Mouse (Mus musculus) fibroblast of lung, adult 2 months (primary cell): ENCODE results near the gene Nfx1.

ENCODE experiments used
- DNase-seq: peaks from one replicate; pipeline ENCODE4 v3.0.0-alpha.2; 2011; ENCODE audit warnings: low read depth

Gene Nfx1

DNA sequence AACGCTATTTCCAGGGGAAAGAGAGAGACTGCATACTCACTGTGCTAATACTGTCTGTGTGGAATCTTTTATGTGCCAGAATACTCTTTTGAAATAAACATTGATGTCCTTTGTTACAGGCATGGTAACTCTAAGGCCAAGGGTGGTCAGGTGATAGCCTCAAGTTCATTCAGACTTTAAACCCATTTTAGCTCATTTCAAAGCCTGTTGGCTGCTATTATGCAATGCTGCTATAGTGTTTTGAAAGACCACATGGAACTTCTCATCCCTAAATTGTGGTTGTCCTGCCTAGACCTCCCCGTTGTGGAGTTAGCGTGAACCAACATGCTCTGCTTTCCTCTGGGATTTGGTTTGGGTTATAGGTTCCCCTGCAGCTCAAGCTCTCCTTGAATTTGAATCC, 5.0 kb downstream of the Nfx1 start:
- DNase-seq = no peak

DNA sequence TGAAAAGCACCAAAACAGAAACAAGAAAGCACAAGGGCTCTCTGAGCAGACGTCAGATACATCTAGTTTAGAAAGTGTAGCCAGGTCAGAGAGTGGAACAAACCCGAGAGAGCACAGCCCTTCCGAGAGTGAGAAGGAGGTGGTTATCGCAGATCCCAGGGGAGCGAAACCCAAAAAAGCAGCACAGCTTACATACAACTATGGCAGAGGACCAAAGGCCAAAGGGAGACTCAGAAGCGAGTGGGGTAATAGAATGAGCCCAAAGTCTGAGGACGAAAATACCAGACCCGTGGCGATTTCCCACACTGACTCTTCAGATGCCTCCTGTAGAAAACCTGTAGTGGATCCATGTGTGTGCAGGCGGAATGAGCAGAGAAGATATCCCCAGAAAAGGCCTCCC, 5.9 kb downstream of the Nfx1 start:
- no peak for DNase-seq

DNA sequence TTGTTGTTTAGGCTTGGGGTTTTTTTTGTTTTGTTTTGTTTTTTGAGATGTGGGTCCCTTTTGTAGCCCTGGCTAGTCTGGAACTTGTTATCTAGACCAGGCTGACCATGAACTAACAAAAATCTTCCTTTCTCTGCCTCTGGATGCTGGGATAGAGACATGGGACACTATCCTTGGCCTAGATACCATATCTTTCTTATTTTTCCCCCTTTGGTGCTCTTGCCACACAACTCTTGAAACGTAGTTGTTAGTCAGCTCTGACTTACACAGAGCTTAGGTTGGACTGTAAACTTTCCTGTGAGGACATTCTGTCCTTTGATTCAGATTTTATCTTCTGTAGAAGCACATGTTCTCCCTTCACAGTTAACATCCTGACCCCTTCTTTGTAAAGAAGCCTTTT, 8.7 kb downstream of the Nfx1 start:
- DNase-seq = no peak

DNA sequence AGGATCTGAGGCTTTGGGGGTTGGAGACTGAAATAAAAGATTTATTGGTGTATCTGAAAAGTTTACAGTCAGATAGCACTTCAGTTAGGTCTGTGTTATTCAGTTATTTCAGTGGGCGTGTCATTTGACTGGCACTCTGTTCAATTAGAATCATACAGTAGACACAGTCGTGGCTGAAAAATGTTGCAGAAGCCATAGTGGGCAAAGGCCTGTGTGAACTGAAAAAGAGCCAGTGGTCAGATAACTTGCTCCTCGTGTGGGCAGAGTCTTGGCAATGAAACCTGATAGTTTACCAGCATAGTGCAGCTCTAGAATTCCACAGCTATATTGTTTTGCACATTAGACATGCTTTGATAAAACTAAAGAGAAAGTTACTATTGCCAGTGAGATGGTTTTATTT, 11.8 kb downstream of the Nfx1 start:
- DNase-seq = no peak

DNA sequence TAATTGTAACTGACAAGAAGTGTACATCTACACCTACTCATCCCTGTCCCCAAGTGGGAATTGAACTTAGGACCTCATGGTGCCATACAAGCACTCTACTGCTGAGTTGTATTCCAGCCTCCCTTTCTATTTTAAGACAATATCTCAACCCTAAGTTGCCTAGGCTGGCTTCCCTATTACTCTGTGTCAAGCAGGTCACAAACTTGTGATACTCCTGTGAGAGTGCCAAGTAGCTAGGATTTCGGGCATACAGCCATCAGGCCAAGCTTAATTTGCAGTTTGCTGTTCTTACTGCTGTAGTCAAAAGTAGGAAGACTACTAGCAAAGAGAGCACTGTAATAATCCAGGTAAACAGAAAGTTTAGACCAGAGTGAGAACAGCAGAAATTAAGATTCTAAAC, 13.0 kb downstream of the Nfx1 start:
- no peak for DNase-seq

DNA sequence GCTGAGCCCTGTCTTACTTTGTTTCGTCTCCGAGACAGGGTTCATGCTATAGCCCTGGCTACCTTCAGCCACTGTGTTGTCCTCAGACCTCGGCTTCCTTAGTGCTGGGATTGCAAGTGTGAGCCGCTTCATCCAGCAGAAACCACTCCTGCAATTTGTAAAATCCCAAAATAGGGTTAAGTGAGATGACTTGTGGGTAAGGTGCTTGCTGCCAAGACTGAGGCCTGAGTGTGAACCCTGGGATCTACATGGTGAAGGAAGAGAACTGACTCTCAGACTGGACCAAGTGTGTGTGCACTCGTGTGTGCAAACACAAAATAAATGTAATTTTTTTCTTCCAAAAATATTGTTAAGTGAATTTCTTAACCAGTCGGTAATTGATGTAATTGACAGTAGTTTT, 18.9 kb downstream of the Nfx1 start:
- DNase-seq = no peak

DNA sequence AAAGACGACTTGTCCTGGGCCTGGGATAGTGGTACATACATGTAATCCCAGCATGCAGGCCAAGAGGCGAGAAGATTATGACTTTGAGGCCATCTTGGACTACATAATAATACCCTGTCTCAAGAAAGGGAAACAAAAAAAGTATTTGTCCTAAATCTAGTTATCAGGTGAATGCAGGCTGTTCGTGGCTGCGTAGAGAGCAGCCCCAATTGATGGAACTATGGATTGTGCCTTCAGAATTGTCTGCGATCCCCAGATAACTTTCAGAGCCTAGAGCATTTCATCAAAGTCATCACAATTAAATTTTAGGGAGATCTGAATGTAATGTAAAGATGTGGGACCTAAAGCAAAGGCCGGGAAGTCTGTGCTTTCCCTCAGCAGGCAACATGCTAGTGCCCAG, 25.6 kb downstream of the Nfx1 start:
- no peak for DNase-seq

DNA sequence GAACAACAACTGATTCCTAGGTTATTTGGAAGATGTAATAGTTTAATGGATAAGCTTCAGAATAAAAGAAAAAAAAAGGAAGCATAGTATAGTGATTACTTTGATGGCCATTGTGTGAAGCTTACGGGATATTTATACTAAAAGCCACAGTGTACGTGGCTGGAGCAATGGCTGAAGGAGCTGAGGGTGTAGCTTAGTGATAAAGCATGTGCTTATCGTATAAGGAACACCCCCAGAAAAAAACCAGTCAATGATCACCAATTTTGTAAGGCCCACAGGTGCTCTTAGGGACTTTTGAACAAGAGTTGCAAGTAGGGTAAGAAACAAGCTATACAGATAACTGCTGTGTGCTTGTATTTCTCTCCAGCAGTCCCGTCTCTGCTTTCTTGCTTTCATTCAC, 27.2 kb downstream of the Nfx1 start:
- DNase-seq = no peak

DNA sequence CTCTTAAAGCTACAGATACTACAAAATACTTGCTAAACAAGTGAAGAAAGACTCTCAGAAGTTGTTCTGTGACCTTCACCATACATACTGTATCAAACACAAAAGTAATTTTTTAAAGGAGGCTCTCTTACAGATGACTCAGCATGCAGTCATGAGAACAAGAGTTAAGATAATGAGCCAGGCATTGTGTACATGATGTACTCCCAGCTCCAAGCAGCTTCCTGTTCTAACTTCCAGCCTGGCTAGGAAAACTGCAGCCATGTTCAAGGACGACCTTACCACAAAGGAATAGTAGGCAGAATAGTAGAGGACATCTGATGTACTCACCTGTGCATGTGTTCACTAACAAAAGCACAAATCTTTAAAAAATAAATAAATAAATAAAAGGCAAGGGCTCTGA, 29.6 kb downstream of the Nfx1 start:
- no peak for DNase-seq

DNA sequence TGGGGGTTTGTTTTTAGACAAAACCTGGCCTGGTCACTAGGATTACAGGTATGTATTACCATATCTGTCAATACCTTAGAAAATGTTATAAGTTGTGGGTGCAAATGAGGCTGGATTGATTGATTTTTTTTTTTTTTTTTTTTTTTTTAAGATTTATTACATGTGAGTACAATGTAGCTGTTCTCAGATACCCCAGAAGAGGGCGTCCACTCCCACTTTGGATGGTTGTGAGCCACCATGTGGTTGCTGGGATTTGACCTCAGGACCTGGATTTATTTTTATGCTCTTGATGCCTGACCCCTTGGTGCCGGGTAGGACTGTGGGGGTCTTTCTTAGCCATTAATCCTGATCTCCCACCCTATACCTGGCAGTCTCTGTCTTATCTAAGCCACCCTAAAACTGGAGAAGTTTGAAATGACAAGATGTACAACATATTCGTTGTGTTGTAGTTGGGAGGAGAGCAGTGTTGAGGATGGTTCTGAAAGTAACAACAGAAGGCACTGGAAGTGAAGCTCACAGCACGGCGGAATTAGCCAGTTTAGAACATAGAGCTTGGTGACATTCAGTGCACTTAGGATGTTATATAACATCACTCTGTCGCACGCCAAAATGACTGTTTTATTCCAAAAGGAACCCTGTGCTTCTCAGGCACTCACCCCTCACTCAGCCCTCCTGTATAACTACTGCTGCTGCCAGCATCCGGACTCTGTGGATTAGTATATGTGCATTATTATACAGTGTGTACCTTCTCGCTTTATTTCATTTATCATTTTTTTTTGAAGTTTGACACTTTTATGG, 30.3 kb downstream of the Nfx1 start:
- no peak for DNase-seq

DNA sequence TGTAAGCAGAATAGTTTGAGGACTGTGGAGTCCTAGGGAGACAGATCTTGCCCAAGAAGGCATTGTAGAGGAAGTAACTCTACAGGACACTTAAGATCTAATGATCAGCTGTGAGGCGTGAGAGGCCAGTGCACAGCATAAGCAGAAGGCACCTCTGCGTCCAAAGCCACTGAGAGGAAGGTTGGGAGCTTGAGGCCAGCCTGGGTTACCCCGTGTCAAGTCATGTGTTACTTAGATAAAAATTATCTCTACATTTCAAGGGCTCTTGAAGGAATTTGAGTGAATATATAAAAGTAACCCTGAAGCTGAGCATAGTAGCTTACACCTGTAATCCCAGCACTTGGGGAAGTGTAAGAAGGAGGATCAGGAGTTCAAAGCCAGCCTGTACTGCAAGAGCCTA, 42.6 kb downstream of the Nfx1 start:
- DNase-seq = no peak

DNA sequence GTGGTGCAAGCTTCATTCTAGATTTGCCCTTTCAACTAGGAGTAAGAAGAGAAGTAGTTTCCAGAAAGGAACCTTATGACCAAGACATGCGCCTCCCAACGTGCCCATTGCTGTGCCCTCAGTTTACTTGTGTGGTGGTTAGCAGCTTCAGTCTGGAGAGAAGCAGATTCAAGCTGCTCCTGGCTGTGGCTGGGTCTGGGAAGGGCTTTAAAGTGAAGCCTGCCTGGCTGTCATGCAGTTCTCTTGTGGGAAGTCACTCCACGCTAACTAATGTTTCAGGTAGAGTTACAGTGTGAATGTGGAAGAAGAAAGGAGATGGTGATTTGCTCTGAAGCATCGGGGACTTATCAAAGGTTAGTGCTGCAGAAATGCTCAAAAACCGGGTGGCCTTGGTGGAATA, 45.1 kb downstream of the Nfx1 start:
- no peak for DNase-seq

DNA sequence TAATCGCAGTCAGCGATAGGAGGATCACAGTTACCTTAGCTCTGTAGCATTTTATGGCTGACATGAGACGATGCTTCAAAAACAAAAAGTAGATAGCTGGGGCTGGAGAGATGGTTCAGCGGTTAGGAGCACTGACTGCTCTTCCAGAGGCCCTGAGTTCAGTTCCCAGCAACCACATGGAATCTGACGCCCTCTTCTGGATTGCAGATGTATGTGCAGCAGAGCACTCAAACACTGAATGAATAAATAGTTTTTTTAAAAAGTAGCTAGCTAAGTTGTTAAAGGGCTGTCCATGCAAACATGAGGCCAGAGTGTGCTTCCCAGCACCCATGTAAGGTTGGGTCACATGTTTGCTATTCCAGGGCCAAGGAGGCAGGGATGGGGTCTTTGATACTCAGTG, 50.4 kb downstream of the Nfx1 start:
- DNase-seq = no peak

DNA sequence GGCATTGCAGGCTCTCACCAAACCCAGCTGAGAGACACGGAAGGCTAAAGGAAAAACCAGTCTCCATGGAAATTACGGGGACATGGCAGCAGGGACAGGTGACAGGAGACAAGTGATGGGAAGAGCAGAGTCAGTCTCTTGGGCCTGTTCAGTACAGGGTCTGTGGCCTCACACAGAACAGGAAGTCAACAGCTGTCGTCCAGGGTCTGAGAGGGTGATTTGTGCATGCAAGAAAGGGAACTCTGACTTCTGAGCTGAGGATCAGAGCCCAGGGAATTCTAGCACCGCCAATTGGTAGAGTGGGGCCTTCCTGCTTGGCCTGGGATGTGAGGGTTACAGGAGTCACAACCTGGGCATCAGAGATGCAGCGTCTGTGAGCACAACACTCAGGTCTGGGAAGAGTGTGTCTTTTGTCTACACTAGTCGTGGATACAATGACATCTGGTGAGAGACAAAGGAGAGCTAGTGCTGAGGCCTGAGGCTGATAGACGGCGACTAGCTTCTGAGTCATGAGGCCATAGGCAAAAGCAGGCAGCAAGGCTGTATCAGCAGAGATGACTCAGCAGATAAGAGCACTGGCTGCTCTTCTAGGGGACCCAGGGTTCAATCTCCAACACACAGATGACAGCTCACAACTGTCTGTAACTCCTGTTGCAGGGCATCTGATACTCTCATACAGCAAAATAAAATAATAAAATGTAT, 55.5 kb downstream of the Nfx1 start:
- no peak for DNase-seq

DNA sequence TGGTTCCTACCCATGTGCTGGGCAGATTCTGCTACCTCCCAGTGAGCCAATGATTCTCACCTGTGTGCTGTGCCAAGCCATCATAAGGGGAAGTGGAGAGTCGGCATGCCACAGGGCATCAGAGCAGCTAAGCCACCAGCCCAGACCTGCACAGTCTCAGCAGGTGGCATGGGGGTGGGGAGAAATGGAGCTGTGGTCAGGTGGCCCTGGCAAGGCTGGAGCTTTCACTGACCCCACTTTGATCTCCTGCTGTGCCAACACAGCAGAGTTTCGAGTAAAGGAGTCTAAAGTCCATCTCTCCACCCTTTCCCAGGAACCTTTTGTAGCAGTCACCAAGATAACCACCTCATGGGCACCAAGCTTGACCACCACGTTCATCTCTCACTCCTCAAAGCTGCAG, 57.2 kb downstream of the Nfx1 start:
- DNase-seq = no peak

DNA sequence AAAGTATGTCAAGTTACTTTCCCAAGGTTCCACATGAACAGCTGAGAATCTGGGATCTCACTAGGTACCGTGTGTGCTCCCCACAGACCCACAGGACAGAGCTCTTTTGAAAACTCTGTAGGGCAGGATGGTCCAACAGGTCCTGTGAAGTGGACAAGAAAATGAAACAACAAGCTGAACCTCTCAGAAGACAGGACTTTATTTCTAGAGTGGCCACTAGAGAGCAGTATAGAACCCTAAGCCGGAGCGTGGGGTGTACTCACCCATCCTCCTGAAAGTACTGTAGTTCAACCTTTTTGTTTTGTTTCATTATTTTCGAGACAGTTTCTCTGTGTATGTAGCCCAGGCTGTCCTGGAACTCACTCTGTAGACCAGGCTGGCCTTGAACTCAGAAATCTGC, 57.6 kb downstream of the Nfx1 start:
- DNase-seq = no peak

DNA sequence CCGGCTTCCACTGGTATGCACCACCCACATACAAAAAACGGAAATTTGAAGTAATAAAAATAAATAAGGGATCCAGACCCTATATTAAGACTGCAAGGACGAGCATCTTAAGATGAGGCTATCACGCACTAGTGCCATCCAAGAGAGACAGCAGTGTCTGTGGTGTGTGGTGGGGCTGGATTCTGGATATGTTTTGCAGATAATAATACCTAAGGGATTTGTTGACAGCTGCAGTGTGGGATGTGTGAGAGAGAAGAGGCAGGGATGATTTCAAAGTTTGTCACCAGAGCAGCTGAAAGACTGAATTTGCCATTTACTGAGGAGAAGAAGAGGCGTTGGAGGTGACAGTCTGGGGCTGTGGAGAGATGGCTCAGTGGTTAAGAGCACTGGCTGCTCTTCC, 58.7 kb downstream of the Nfx1 start:
- no peak for DNase-seq

DNA sequence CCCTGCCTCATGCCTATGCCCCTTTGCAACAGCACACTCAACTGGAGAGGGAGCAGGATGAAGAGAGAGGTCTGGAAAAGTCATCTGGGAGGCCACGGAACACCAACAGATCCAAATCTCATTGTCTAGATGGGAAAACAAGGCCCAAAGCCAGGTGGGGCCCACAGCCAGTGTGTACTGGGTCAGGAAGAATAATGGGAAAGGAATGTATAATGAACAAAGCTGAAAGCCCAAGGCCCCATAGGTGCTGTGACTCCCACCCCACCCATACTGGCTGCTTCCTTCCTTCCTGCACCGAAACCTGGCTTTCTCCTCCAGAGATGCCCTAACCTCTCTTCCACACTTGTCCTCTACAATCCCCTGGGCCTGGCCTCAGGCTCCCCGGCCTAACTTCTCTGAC, 60.5 kb downstream of the Nfx1 start:
- DNase-seq = no peak

DNA sequence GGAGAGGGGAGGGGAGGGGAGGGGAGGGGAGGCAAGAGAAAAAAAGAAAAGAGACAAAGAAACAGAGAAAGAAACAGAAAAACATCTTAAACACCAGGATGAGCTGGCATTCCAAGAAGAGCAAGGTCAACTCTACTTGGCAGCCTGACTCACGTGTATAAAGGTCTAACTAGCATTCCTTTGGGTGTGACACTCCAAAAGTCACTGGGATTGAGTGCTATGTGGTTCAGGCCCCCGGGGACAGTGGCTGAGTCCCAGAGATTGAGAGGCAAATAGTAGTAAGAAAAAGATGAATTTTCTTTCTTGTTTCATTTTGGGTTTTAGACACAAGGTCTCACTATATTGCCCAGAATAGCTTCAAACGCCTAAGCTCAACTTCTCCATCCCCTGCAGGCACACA, 67.2 kb downstream of the Nfx1 start:
- DNase-seq = no peak

DNA sequence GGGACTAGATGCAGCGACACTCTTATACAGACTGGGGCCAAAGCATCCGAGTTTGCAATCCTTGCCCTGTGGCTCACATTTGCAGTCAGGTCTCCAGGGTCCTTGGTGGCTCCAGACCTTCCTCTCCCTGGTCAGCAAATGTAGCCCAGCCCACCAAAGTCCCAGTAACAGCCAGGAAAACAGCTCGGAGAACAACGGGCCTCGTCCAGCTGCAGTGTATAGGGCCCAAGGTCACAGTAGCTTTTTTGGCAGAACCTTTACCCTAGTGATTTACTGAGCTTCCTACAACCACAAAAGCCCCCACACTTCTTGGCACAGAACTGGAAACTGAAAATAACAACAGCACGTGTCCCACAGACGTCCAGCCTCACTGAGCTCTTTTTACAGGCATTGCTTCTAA, 70.3 kb downstream of the Nfx1 start:
- DNase-seq = no peak

DNA sequence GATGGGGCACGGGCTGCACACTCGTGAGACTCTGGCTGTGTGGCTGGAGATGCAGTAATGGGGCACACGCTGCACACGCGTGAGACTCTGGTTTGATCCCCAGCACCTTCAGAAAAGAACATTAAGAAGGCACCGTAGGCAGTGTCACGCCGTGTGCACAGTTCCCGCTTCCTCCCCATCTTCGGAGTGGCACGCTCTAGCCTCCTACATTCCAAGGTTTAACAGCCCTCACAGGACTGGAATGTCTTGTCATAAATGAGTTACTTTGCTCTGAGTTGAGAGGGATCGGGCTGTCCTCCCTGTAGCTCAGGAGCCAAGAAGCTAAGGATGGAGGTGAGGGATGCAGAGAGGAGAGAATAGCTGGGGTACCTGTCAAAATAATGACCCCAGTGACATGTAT, 72.2 kb downstream of the Nfx1 start:
- no peak for DNase-seq

DNA sequence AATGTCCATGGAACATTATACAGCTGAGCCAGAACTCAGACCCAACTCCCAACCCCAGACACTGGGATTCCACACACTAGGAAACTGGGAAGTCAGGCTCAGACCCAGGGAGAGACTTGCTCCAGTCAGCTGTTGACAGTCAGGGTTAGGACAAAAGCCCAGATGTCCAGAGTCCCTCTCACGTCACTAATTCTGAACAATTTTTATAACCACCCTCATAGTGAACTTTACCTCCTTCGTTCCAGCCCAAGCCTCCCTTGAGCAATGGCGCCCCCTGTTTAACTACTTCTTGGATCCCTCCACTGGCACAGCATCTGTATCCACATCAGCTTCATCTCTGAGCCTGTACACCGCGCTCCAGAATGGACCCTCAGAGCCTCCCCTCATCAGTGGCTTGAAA, 73.3 kb downstream of the Nfx1 start:
- no peak for DNase-seq

DNA sequence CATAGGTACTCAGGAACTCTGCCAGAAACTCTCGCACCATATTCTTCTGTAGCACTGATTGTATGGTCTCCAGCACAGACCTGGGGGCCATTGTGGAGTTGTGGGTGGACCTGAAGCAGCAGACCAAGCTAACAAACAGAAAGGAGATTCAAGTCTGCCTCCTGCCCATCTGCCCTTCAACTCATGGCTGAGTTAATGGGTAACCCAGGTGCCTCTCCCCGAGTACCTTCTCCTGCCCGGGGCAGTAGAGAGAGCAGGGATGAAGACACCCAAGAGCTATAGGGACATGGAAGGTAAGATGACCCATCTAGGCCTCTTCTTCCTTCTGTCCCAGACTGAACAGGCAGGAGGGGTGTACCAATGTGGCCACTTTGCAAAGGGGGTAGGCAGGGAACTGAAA, 74.6 kb downstream of the Nfx1 start:
- DNase-seq = no peak

DNA sequence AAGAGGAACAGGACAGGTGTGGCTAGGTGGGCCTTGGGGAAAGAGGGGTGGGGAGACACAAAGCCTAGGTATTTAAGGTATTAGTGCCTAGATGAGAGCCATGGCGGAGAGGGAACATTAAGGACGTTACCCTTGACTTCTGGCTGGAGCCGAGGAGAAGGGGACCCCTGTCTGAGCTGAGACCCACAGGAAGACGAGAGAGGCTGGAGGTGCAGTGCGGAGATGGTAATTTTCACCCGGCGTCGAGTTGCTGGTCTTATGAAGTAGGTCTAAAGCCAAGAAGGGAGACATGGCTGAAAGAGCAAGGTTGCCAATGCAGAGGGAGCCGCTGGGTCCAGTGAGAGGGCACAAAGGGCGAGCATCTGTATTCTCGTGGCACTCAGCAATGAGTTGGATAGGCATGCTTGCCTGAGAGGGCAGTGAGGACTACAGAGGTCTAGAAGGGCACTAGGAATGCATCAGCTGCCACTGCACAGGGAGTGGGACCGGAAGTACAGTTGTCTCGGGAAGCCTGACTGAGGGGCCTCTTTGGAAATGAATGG, 75.6 kb downstream of the Nfx1 start:
- DNase-seq = no peak
